Mouse (Mus musculus): ENCODE results near the gene Zbtb22.

The Zbtb22 gene

GRCm38 (mm10) chr17:33920282-33921097 is 4.8 kb downstream of the Zbtb22 start:
- no peak for DNase-seq (ENCODE audit: low read depth, low spot score)

- no peak for DNase-seq (ENCODE audit: low read depth, low spot score)
These were observed 5.7 kb downstream of the Zbtb22 start for GRCm38 (mm10) chr17:33921361-33921760.

GRCm38 (mm10) chr17:33924577-33925283 is 9.0 kb downstream of the Zbtb22 start:
- DNase-seq (ENCODE audit: low read depth, low spot score), result no peak

- DNase-seq (ENCODE audit: low read depth, low spot score), result no peak
These were observed 9.9 kb downstream of the Zbtb22 start for GRCm38 (mm10) chr17:33925406-33926116.

GRCm38 (mm10) chr17:33926207-33926932 is 10.7 kb downstream of the Zbtb22 start:
- no peak for DNase-seq (ENCODE audit: low read depth, low spot score)

GRCm38 (mm10) chr17:33928251-33928947 is 12.7 kb downstream of the Zbtb22 start:
- DNase-seq (ENCODE audit: low read depth, low spot score), result no peak

GRCm38 (mm10) chr17:33929371-33930279 is 13.9 kb downstream of the Zbtb22 start, which contains the start of gene Rgl2:
Gene Rgl2, plus strand, starts transcription at chr17:33929543.
- peak; percentile 88 for DNase-seq (ENCODE audit: low read depth, low spot score)

- no peak for DNase-seq (ENCODE audit: low read depth, low spot score)
These were observed 14.8 kb downstream of the Zbtb22 start for GRCm38 (mm10) chr17:33930280-33931158.

- no peak for DNase-seq (ENCODE audit: low read depth, low spot score)
These were observed 15.6 kb downstream of the Zbtb22 start for GRCm38 (mm10) chr17:33931159-33931866.

GRCm38 (mm10) chr17:33931947-33932346 is 16.2 kb downstream of the Zbtb22 start:
- no peak for DNase-seq (ENCODE audit: low read depth, low spot score)

- no peak for DNase-seq (ENCODE audit: low read depth, low spot score)
These were observed 16.7 kb downstream of the Zbtb22 start for GRCm38 (mm10) chr17:33932448-33932847.

- DNase-seq (ENCODE audit: low read depth, low spot score), result no peak
These were observed 17.3 kb downstream of the Zbtb22 start for GRCm38 (mm10) chr17:33932970-33933369.

- no peak for DNase-seq (ENCODE audit: low read depth, low spot score)
These were observed 19.8 kb downstream of the Zbtb22 start for GRCm38 (mm10) chr17:33935422-33936055.

GRCm38 (mm10) chr17:33936993-33937392 is 21.3 kb downstream of the Zbtb22 start:
- no peak for DNase-seq (ENCODE audit: low read depth, low spot score)

- DNase-seq (ENCODE audit: low read depth, low spot score), result no peak
These were observed 23.1 kb downstream of the Zbtb22 start for GRCm38 (mm10) chr17:33938783-33939182.

- DNase-seq (ENCODE audit: low read depth, low spot score), result no peak
These were observed 24.6 kb downstream of the Zbtb22 start, which contains the start of the genes Pfdn6 and Wdr46 for GRCm38 (mm10) chr17:33940206-33940805. Gene Pfdn6, minus strand, starts transcription at chr17:33940343. Gene Wdr46, plus strand, starts transcription at chr17:33940660.

- no peak for DNase-seq (ENCODE audit: low read depth, low spot score)
These were observed 25.3 kb downstream of the Zbtb22 start for GRCm38 (mm10) chr17:33940981-33941380.
